Mouse (Mus musculus): ENCODE measurements around the gene Scd3.

GRCm38 (mm10) chr19:44265300-44265699 lies 62.2 kb downstream of the Scd3 start:
- TF ChIP-seq POLR2A (IDR thresholded peaks at IDR 0.05; ENCODE audit: insufficient read length, low read depth) (no peak), MYOG (IDR thresholded peaks at IDR 0.05; ENCODE audit: control insufficient read depth in 1 of 3, insufficient read depth in 1 of 3, insufficient read length in 2 of 3, low read depth in 2 of 3) (no peak)
